Mouse (Mus musculus) neural tube, embryonic 13.5 days (tissue): ENCODE data around the gene 1500011B03Rik. TPM values are rescaled to one million over a fixed set of nuclear protein-coding genes. Genes with fewer than 3 reads are reported as not detected.

Experiments
- ATAC-seq: fragments of 200-750 bp; cut with Nextera tagmentation; 2 replicates; pipeline ENCODE4 v1.8.0; 2017; ENCODE audit warnings: low read depth, mild to moderate bottlenecking, moderate TSS enrichment, moderate library complexity
- H3K27ac ChIP-seq: fragments of 300-500 bp; sonication (generic); replicated peaks from 2 replicates; pipeline ENCODE4 v1.5.1; 2015; ENCODE audit warnings: moderate library complexity, mild to moderate bottlenecking, inconsistent platforms
- H3K27me3 ChIP-seq: fragments of 300-500 bp; sonication (generic); 2 replicates; pipeline ENCODE4 v1.6.1; 2015; ENCODE audit warnings: mild to moderate bottlenecking, inconsistent platforms
- H3K36me3 ChIP-seq: fragments of 300-500 bp; sonication (generic); 2 replicates; pipeline ENCODE4 v1.6.1; 2015; ENCODE audit warnings: mild to moderate bottlenecking, inconsistent platforms
- H3K4me1 ChIP-seq: fragments of 300-500 bp; sonication (generic); replicated peaks from 2 replicates; pipeline ENCODE4 v1.6.1; 2015; ENCODE audit warnings: inconsistent platforms
- H3K4me2 ChIP-seq: fragments of 300-500 bp; sonication (generic); 2 replicates; pipeline ENCODE4 v1.6.1; 2015; ENCODE audit warnings: inconsistent platforms, mild to moderate bottlenecking, moderate library complexity
- H3K4me3 ChIP-seq: fragments of 300-500 bp; sonication (generic); 2 replicates; pipeline ENCODE4 v1.5.1; 2015; ENCODE audit warnings: mild to moderate bottlenecking, inconsistent platforms
- H3K9ac ChIP-seq: fragments of 300-500 bp; sonication (generic); 2 replicates; pipeline ENCODE4 v1.6.1; 2015; ENCODE audit warnings: moderate library complexity, mild to moderate bottlenecking, inconsistent platforms
- H3K9me3 ChIP-seq: fragments of 300-500 bp; sonication (generic); 2 replicates; pipeline ENCODE4 v1.6.1; 2016; ENCODE audit warnings: inconsistent platforms
- WGBS: fragments of 180-500 bp; shearing (Covaris S2); methylation state at CpG from one replicate; pipeline ENCODE4 v1.1.7; 2015; 5-methylcytosine and 5-hydroxymethylcytosine counted together
- polyA plus RNA-seq: library from polyadenylated mRNA; unstranded; fragments of >200 nt; fragmentation: Nextera tagmentation; extraction: Ambion mirVana; gene quantifications from 2 replicates; pipeline ENCODE4 v1.2.1, GENCODE M21; 2015

1500011B03Rik gene
- polyA plus RNA-seq, 1 experiment from 2014 or later = 266 TPM

DNA sequence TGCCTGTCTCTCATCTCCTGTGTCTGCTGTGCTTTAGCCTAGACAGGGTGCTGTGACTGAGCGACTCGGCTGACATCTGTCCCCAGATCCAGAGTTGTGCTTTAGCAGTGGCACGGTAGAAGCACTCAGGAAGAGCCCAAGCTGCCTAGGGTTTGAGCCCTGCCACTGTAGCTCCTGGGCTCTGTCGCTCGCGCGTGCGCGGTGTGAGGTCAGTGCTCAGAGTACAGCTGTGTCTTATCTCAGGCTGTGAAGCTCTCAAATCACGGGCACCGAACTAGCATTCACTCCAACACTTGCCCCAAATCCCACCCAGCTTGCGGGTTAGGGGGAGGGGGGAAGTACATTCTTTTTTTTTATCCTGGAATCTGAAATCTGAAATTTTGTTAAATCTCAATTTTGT, 13.6 kb upstream of the 1500011B03Rik start:
- ATAC-seq = no peak
- Histone ChIP-seq H3K9me3 (no peaks in the 10 kb centered on the region), H3K27ac (no peak overlapping the region), H3K27me3 (no peaks in the 10 kb centered on the region), H3K4me3 (no peak overlapping the region), H3K4me2 (no peak overlapping the region), H3K36me3 (no peaks in the 10 kb centered on the region), H3K9ac (no peak overlapping the region), H3K4me1 (peaks cover 5% of the 10 kb centered on the region)
- 72% methylated on average over 12 of the region's 12 CpGs for WGBS

DNA sequence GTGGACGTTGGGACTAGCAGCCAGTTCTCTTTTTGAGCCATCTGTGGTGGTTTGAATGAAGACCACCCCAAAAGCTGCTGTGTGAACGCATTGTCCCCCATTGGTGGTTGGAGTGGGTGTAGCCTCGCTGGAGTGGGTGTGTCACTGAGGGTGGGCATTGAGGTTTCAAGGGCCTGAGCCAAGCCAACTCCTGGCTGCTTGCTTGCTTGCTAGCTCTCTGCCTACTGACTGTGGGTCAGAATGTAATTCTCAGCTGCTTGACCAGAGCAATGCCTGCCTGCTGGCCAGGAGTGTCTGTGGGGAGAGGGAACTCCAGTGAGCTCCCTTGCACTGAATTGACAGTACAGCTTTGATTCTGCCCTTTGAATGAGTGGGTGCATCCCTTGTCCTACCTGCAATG, 6.5 kb upstream of the 1500011B03Rik start:
- no peak overlapping the region for H3K4me3 ChIP-seq
- H3K4me2 ChIP-seq = no peak overlapping the region
- 69% methylated on average over 3 of the region's 3 CpGs for WGBS

DNA sequence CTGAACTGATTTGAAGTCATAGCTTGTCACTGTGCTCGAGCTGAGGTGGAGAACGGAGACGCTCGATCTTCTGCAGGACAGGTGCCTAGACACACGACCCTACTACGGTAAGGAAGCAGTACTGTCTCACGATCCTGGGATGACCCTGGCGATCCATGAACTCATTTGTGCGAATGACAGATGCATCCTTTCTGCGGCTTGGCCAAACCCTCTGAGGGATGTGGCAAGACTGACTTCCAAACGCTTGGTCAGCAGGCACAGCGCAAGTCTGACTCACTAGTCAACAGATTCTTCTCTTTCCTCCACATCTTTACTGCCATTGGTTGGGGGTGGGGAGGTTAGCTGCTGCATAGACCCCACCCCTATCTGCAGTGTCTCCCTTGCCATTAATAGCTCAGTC, 4.2 kb upstream of the 1500011B03Rik start:
- no peak for ATAC-seq

More for the DNA sequence above, 6.5 kb upstream of the 1500011B03Rik start:
- Histone ChIP-seq H3K9me3 (no peaks in the 10 kb centered on the region), H3K27ac (no peak overlapping the region), H3K9ac (no peak overlapping the region), H3K36me3 (no peaks in the 10 kb centered on the region), H3K4me1 (peaks cover 10% of the 10 kb centered on the region), H3K27me3 (no peaks in the 10 kb centered on the region)
- no peak for ATAC-seq

DNA sequence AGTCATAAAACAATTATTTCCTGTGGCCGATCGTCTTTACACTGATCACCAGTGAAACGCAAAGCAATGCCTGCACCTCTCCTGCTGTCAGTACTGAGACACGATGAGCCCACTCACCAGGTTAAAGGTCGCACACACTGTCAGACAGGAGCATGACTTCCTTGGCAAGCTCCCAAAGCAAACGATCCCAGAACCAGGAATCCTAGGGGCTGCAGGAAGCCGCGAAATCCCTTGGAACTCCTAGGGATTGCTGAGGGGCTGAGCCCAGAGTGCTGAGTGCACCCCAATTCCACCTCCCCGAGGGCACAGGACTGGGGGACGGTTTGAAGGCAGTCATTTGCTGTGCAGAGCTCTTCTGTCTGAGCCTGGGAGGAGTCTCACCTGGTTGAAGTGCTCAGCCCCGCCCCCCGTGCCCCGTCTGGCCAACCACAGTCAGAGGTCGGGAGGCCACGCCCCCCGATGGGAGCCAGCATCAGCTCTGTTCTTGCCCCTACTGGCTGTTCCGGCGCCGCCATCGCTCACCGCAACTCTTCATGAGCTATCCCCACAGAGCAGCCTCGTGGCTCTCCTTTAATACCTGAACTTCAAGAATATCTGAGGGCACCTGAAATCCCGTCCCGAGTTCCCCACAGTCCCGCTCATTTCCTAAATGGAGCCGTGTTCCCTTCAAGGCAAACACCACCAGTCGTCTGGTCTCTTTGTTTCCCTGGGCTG, 2.9 kb upstream of the 1500011B03Rik start:
- peak overlapping the region; percentile 56 for H3K9ac ChIP-seq
- peak overlapping the region; percentile 60 for H3K4me2 ChIP-seq
- peak; percentile 58 for ATAC-seq
- H3K9me3 ChIP-seq = 0 out of 2 replicates have a peak, but pooled peaks cover 3% of the 10 kb centered on the region
- H3K27me3 ChIP-seq = no peaks in the 10 kb centered on the region
- 9% methylated on average over 27 of the region's 27 CpGs for WGBS
- peaks cover 17% of the 10 kb centered on the region for H3K4me1 ChIP-seq
- H3K4me3 ChIP-seq = peak overlapping the region; percentile 35
- H3K27ac ChIP-seq = peak overlapping the region; percentile 52
- peaks cover 5% of the 10 kb centered on the region for H3K36me3 ChIP-seq

More for the DNA sequence above, 4.2 kb upstream of the 1500011B03Rik start:
- Histone ChIP-seq H3K27ac (no peak overlapping the region), H3K36me3 (no peaks in the 10 kb centered on the region), H3K9ac (no peak overlapping the region), H3K9me3 (no peaks in the 10 kb centered on the region), H3K4me3 (no peak overlapping the region), H3K4me2 (no peak overlapping the region), H3K27me3 (no peaks in the 10 kb centered on the region), H3K4me1 (peaks cover 15% of the 10 kb centered on the region)
- WGBS = 87% methylated on average over 12 of the region's 12 CpGs

DNA sequence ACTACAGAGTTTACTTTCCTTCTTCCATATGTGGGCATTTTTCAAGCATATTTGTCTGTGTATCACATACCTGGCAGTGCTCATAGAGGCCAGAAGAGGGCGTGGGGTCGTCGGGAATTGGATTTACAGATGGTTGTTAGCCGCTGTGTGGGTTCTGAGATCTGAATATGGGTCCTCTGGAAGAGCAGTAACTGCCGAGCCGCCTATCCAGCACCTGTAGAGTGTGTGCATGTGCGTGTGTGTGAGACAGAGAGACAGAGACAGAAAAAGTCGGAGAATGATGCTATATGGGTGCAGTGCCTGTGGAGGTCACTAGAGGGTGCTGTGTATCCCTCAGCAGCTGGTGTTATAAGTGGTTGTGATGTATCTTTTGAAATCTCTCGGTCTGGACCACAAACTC, 929 bp upstream of the 1500011B03Rik start:
- peaks cover 5% of the 10 kb centered on the region for H3K36me3 ChIP-seq
- no peak overlapping the region for H3K27ac ChIP-seq
- 17% methylated on average over 9 of the region's 9 CpGs for WGBS
- H3K9ac ChIP-seq = no peak overlapping the region
- peak; percentile 37; the same call in 1 of the 2 replicates for ATAC-seq
- H3K4me1 ChIP-seq = peaks cover 17% of the 10 kb centered on the region
- no peaks in the 10 kb centered on the region for H3K27me3 ChIP-seq
- 0 out of 2 replicates have a peak overlapping the region, but pooled peaks have one; percentile 77 for H3K4me3 ChIP-seq
- H3K4me2 ChIP-seq = no peak overlapping the region
- H3K9me3 ChIP-seq = 0 out of 2 replicates have a peak, but pooled peaks cover 3% of the 10 kb centered on the region

DNA sequence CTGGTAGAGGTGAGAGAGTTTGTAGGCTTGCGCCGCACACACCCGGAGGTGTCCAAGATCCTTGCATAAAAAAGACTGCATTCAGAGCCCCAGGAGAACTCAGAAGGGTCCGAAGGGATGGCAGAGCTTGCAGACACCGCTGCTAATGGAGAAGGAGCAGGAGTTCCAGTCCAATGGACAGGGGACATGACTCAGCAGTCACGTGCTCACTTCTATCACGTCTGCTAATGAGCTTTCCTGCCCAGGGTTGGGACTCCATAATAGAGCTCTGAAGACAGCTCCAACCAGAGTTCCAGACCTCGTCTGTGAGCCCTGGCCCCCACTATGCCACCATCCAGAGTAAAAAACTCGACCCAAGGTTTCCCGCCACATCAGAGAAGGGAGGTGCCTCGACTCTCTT, 5.1 kb downstream of the 1500011B03Rik start:
- WGBS = 77% methylated on average over 11 of the region's 11 CpGs
- H3K27ac ChIP-seq = no peak overlapping the region
- H3K27me3 ChIP-seq = no peaks in the 10 kb centered on the region
- peaks cover 6% of the 10 kb centered on the region for H3K4me1 ChIP-seq
- H3K4me2 ChIP-seq = no peak overlapping the region
- ATAC-seq = no peak
- H3K4me3 ChIP-seq = no peak overlapping the region
- no peak overlapping the region for H3K9ac ChIP-seq
- H3K36me3 ChIP-seq = peaks cover 8% of the 10 kb centered on the region
- H3K9me3 ChIP-seq = 0 out of 2 replicates have a peak, but pooled peaks cover 3% of the 10 kb centered on the region

DNA sequence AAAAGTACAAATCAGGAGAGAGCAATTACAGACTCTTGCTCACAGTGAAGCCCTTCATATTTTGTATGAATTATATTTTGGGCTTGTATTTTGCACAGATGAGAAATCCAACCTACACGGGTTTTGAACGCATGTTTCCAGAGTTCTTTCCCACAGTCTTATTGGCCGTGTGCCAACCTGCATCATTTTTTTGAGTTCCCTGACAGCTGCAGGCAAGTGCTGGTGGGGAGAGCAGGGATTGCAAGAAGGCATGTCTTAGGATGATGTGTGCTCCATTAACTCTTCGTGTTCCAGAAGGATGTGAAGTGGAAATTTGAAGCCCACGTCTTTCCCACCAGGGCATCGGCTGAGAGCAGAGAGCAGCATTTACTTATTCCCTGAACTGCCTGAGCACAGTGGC, 6.7 kb downstream of the 1500011B03Rik start:
- Histone ChIP-seq H3K4me2 (no peak overlapping the region), H3K9ac (no peak overlapping the region), H3K36me3 (peaks cover 6% of the 10 kb centered on the region), H3K27me3 (no peaks in the 10 kb centered on the region), H3K9me3 (0 out of 2 replicates have a peak, but pooled peaks cover 2% of the 10 kb centered on the region), H3K4me1 (peaks cover 14% of the 10 kb centered on the region), H3K4me3 (no peak overlapping the region), H3K27ac (no peak overlapping the region)
- 66% methylated on average over 6 of the region's 6 CpGs for WGBS
- no peak for ATAC-seq

DNA sequence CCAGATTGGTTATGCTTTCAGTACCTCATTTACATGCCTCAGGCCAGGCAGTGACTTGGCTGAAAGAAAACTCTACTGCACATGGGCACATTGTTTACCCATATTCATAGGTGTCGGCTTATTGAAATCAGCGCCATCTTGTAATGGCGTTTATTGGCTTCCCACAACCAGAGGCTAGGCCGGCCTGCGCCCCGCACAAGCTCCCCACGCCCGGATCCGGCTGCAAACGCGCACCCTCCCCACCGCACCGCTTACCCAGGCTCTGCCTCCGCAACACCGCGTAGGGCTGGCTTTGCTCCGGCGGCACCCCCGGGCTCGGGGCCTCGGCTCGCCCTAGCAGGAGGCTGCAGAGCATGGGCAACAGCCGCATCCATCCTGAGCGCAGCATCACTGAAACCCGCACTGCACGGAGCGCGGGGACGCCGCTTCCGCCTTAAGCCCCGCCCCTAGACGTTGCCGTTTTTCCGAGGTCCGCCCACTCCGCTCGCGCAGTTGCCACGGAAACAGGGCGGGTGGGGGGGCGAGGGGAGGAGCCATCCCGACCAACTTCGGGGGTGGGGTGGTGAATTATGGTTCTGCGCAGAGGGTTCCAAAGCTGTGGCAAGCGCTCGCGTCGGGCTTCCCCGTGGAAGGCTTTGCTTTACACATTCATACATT, 9.6 kb downstream of the 1500011B03Rik start:
- peaks cover 33% of the 10 kb centered on the region for H3K4me1 ChIP-seq
- ATAC-seq = peak; percentile 98
- H3K9ac ChIP-seq = peak overlapping the region; percentile 92
- H3K9me3 ChIP-seq = no peaks in the 10 kb centered on the region
- peak overlapping the region; percentile 82 for H3K4me3 ChIP-seq
- no peaks in the 10 kb centered on the region for H3K27me3 ChIP-seq
- H3K36me3 ChIP-seq = peaks cover 24% of the 10 kb centered on the region
- H3K27ac ChIP-seq = peak overlapping the region; percentile 97
- under 1% methylated on average over 50 of the region's 50 CpGs for WGBS
- peak overlapping the region; percentile 79 for H3K4me2 ChIP-seq

DNA sequence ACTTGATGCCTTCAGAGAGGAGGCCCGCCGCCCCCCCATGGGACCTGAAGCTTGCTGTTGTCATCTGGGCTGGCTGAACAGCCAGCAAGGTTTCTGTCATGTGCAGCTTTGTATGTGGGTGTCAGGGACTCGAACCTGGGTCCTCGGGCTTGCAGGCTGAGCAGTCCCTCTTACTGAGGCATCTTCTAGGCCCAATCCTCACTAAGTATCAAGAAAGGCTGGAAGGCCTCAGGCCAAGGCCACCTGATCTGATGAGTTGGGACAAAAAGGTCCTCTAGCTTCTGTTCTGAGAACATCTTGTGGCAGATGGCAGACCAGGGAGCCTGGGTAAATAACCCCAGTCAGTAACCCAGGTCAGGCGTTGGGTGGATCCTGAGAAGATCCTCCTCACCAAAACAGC, 13.4 kb downstream of the 1500011B03Rik start:
- H3K27me3 ChIP-seq = no peaks in the 10 kb centered on the region
- peaks cover 49% of the 10 kb centered on the region for H3K4me1 ChIP-seq
- peaks cover 52% of the 10 kb centered on the region for H3K36me3 ChIP-seq
- H3K9ac ChIP-seq = no peak overlapping the region
- no peak for ATAC-seq
- no peak overlapping the region for H3K27ac ChIP-seq
- 92% methylated on average over 5 of the region's 5 CpGs for WGBS
- no peak overlapping the region for H3K4me3 ChIP-seq
- H3K9me3 ChIP-seq = no peaks in the 10 kb centered on the region
- H3K4me2 ChIP-seq = no peak overlapping the region

DNA sequence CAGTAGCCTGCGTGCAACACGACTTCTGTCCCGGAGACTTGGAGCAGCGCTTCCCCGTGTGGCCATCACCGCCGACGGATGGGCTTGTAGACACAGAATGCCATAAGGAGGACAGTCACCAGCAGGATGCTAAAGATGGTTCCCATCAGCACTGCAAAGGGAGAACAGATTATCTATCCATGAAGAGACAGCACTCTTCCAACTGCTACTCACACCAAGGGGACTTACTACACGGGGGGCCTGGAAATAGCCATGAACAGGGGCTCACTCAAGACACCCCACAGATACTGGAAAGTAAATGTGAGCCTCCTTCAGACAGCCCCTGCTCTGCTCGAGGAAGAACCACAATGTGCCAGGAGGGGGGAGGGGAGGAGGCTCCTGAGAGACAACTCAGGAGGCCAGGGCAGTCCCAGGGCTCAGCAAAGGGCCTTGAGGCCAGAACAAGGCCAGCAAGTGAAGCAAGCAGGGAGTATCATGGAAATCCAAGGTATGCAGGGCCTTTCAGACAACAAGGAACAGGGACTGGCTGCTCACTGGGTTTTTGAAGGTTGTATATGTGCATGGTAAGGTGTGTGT, 14.0 kb downstream of the 1500011B03Rik start:
- H3K27me3 ChIP-seq = no peaks in the 10 kb centered on the region
- H3K9ac ChIP-seq = no peak overlapping the region
- no peak overlapping the region for H3K4me3 ChIP-seq
- peaks cover 58% of the 10 kb centered on the region for H3K36me3 ChIP-seq
- H3K4me2 ChIP-seq = no peak overlapping the region
- peaks cover 49% of the 10 kb centered on the region for H3K4me1 ChIP-seq
- no peaks in the 10 kb centered on the region for H3K9me3 ChIP-seq
- H3K27ac ChIP-seq = no peak overlapping the region
- WGBS = 84% methylated on average over 10 of the region's 10 CpGs
- no peak for ATAC-seq

DNA sequence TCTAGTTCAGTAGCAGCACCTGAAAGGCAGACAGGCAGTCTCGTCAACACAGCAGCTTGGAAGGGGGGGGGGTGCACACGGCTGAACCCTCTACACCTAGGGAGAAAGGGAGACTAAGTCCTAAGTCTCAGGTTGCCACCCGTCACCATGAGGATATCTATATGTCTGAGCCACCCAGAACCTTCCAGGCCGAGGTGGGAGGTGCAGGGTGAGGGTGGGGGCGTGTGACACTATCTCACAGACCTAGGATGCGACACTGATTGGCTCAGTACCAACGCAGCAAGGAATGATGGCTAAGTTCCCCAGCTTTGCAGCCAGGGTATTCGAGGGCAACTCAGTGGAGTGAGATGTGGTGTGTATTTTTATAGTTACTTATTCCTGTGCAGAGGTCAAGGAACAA, 14.9 kb downstream of the 1500011B03Rik start:
- Histone ChIP-seq H3K4me1 (peaks cover 49% of the 10 kb centered on the region), H3K36me3 (peaks cover 67% of the 10 kb centered on the region), H3K4me3 (no peak overlapping the region), H3K4me2 (no peak overlapping the region), H3K9ac (no peak overlapping the region), H3K9me3 (no peaks in the 10 kb centered on the region), H3K27me3 (no peaks in the 10 kb centered on the region), H3K27ac (no peak overlapping the region)
- no peak for ATAC-seq
- WGBS = 83% methylated on average over 8 of the region's 8 CpGs

DNA sequence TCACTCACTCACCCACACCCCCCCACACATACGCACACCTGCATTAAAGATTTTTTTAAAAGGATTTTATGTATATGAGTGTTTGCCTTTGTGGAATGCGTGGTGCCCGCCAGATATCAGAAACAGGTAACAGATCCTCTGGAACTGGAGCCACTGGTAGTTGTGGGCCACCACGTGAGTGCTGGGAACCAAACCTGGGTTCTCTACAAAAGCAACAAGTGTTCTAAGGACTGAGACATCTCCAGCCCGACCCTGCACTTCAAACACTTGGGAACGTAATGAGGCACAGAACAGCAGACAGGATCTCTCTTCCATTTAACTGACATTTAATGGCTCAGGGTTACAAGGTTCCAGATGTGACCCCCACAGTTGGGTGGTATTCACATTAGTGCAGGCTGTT, 15.4 kb downstream of the 1500011B03Rik start:
- Histone ChIP-seq H3K4me1 (peaks cover 47% of the 10 kb centered on the region), H3K27ac (no peak overlapping the region), H3K27me3 (no peaks in the 10 kb centered on the region), H3K9ac (no peak overlapping the region), H3K9me3 (no peaks in the 10 kb centered on the region), H3K36me3 (peaks cover 72% of the 10 kb centered on the region), H3K4me3 (no peak overlapping the region), H3K4me2 (no peak overlapping the region)
- no peak for ATAC-seq
- 70% methylated on average over 6 of the region's 6 CpGs for WGBS
